Mouse (Mus musculus) testis, adult 2 months (tissue): Measurements from ENCODE around the gene Col11a2.

Experiments
- CTCF ChIP-seq: fragments of 200-500 bp; IDR thresholded peaks from 2 replicates; pipeline ENCODE4 v1.5.1; 2012; ENCODE audit warnings: low read depth, mild to moderate bottlenecking, inconsistent platforms, low read length, moderate library complexity; ENCODE audit not compliant: control insufficient read depth, insufficient read depth, insufficient replicate concordance
- POLR2A ChIP-seq: fragments of 200-500 bp; IDR thresholded peaks from 2 replicates; pipeline ENCODE4 v1.6.1; 2012; ENCODE audit warnings: low read depth, mild to moderate bottlenecking, inconsistent platforms, low read length, moderate library complexity; ENCODE audit not compliant: control insufficient read depth

- TF ChIP-seq POLR2A (no peak), CTCF (no peak)
These were observed 67.3 kb downstream of the Col11a2 start for GRCm38 (mm10) chr17:34106555-34106954.
